Mouse (Mus musculus) right cerebral cortex, postnatal 36 days (tissue): Measurements from ENCODE around the gene Depdc5.
"Not testable (repeated sequence)": the region's sequence is repeated elsewhere in the genome, so short reads cannot be mapped to it uniquely, and the experiment has no call there.

Source experiments
- DNase-seq, 2 experiments: peaks; one replicate each; pipeline ENCODE4 v3.0.0; 2022; ENCODE audit warnings: low spot score in 2 of 2, mixed read lengths in 1 of 2

Depdc5 gene

DNA sequence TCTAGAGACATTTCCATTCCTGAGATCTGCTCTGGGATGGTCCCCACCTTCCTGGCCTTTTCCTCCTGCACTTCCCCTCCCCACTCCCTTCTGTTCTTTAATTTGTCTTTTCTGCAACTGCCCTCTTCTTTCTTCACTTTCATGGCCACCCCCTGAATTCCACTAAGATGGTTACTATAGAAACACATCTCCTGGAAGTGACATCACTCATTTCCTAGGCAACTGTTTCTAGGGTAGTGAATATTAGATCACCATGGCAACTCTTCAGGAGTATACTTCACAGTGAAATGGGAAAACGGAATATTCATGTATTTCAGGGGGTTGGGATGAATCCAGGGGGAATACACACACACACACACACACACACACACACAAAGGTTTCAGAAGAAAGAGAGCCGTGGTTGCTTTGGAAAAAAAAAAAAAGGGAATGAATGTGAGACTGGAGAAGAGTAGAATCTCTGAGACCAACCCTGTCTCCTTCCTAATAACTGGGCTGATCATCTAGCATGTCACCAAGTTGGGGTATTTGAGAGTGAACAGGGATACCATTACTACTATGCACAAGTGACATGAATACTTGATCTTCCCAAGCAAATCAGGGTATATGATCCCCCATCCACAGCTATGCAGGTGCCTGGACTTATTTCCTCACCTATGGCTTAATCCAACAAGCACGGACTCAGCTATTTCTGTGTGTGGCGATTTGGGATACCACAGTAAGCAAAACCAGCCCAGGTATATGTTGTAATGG is 167.1 kb downstream of the Depdc5 start:
- no peak for DNase-seq

DNA sequence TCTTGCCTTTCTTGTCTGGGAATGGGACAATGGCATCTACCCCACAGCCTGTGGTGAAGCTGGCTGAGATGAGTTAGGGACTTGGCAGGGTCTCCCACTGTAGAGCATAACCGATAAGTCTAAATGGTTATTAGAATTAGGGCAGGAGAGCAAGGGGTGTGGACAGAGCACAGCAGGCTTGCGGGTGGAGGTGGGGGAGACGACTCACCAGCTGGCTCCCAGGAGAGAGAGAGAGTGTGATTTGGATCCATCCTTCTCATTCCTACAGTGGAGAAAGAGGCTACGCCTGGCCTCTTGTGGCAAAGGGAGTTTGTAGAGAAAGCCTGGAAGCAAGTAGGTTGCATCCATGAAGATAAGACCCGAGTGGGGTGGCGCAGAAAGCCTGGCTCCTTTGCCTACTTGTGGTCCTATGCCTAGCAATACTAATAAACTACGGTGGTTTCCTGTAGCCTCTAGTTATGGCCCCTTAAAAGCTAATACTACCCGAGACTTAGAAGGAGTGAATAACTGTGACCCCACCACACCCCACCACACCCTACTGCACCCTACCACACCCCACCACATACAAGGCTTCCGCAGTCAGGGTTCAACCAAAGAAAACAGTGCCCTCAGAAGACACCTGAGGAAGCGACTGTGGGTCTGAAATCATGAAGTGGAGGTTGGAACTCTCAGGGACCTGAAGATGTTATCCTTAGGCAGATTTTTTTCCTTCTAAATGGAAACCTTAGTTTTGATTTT is 168.7 kb downstream of the Depdc5 start:
- DNase-seq: no peak

DNA sequence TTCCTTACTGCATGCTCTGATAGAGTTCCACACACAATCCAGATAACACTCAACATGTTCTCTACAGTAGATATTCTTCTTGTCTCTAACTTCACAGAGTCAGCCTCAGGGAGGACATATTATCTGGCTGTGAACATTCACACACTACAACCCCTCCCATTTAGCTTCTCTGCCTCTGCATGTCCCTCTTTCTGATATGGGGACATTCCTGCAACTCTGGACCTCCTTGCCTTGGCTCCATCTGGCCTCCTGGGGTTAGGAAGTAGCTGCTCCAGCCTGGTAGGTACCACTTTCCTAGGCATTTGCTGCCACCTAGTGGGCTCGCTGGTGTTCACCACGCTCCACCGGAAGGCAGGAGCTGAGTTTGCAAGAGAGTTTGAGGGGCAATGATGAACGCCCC is 169.6 kb downstream of the Depdc5 start:
- no peak for DNase-seq

DNA sequence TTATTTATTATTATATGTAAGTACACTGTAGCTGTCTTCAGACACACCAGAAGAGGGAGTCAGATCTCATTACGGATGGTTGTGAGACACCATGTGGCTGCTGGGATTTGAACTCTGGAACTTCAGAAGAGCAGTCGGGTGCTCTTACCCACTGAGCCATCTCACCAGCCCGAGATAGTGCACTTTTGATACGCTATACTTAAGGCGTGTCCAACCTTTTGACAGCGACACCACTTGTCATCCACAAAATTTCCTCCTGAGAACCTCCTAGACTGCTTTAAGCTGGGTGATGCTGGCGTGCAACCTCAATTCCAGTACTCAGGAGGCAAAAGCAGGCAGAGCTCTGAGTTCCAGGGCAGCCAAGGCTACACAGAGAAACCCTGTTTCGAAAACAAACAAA is 170.1 kb downstream of the Depdc5 start:
- not testable (repeated sequence) for DNase-seq

DNA sequence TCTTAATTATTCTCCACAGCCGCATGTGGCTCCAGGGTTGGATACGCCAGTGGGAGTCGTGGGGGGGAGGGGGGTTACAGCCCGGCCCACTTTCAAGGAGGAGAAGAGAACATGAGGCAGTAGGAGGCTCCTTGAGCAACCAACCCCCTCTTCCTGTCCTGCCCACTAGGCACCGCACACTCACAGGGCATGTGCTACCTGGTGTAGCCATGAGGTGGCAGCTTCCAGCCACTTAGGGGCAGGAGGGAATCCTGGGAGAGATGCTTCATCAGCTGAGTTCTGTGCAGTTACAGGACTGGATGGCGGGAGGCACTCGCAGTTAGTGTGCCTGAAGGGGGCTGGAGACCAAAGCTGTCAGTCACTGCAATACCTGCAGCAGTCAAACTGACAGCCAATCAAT is 170.6 kb downstream of the Depdc5 start:
- DNase-seq: no peak

DNA sequence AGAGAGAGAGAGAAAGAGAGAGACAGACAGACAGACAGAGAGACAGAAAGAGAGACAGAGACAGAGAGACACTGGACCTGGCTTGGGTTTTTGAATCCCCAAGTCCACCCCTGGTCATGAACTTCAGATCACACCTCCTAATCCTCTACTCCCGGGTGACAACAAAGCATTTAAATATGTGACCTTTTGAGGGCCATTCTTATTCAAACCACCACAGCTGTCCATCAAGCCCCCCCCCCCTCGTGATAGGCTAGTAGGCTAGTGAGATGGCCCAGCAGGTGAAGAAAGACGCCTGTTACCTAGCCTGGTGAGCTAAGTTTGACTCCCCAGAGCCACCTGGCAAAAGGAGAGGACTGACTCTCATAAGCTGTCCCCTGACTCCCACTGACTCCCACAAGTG is 171.4 kb downstream of the Depdc5 start:
- no peak for DNase-seq

DNA sequence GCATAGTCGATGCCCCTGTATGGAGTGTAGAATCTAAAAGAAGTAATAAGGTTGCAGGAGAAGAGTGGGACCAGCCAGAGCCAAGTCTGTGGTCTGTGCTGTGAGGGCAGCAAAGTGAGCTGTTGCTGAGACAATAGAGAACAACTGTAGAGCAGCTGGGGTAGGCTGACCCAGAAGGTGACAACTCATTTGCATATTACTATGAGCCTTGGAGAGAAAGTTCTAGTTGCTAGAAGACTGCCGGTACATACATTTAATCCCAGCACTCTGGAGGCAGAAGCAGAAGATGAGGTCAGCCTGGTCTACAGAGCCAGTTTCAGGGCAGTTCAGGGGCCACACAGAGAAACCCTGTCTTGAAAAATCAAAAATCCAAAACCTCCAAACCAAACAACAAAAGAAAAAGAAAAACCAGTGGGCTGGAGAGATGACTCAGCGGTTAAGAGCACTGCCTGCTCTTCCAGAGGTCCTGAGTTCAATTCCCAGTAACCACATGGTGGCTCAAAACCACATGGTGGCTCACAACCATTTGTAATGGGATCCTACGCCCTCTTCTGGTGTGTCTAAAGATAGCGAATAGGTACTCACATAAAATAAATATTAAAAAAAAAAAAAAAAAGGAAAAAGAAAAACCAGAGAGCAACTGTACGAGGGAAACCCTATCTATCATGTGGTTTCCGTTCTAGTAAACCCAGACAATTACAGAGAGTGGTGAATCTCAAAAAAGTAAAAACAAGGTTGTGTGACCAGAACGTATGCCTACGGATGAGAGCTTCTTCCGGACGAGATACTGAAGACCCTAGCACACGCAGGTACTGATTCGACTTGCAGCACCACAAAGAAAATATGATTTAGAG is 175.4 kb downstream of the Depdc5 start:
- no peak for DNase-seq

DNA sequence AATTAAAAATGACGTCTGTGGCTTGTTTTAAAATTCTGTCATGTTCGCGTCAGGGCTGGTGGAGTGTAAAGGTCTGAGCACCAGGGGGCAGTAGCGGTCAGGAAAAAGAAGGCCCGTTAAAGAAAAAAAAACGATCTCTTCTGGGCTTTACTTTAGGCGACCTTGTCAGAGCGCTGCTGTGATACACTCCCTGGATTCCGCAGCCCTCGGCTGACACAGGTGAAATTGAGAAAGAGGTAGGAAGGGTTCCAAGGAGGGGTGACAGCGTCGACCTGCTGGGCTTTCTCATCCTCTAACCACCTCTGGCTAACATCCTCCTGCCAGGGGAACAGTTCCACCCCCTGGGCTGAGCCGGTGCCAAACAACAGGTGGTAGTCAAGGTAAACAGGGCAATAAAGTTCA is 176.0 kb downstream of the Depdc5 start:
- DNase-seq: no peak

DNA sequence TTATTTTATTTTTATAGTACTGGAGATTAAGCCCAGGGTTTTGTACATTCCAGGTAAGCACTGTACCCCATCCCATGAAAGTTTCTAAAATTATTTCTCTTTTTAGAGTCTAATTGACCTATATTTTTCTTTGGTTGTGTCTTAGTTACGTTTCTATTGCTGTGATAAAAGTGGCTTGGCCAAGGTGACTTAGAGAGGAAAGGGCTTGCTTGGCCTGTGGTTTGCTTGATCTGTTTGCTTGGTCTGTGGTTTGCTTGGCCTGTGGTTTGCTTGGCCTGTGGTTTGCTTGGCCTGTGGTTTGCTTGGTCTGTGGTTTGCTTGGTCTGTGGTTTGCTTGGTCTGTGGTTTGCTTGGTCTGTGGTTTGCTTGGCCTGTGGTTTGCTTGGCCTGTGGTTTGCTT is 177.2 kb downstream of the Depdc5 start:
- DNase-seq: not testable (repeated sequence)

DNA sequence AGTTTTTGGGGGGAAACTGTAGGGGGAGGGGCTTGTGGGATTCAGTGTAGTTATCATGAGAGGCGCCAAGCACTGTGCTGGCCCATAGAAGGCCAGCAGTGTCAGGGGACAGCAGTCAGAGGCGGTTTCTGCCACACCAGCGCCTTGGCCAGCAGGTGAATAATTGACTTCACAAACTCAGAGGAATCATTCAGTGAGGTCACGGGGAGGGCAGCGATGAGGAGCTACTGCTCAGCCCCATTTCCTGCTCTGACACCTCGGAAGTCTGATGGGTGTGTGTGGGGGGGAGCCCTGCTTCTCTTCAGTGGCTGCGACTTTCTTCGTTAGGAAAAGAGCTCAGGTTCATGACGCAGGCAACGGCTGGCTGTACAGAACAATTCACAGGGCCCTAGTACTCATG is 179.9 kb downstream of the Depdc5 start:
- DNase-seq: no peak
